Mouse (Mus musculus): ENCODE results near the gene Ak1. TPM values are rescaled to one million over a fixed set of nuclear protein-coding genes. Genes with fewer than 3 reads are reported as not detected.
A peak's percentile ranks its signal among the peaks of the same experiment; 100 is the strongest.

Ak1 gene
- polyA plus RNA-seq, 1 experiment from 2014 or later: 17.8 TPM

GRCm38 (mm10) chr2:32606161-32607142 is 15.1 kb upstream of the Ak1 start:
- Histone ChIP-seq H3K27ac (peak overlapping the region; percentile 89), H3K4me1 (peaks cover 61% of the 10 kb centered on the region), H3K27me3 (ENCODE audit: poor library complexity, severe bottlenecking) (peaks cover 21% of the 10 kb centered on the region), H3K36me3 (replicated peaks) (no peaks in the 10 kb centered on the region), H3K9me3 (no peaks in the 10 kb centered on the region), H3K4me3 (peak overlapping the region; percentile 76)
- 11% methylated on average over 54 of the region's 55 CpGs for WGBS
- peak; percentile 77 for DNase-seq (ENCODE audit: extremely low spot score, low spot score)

GRCm38 (mm10) chr2:32607262-32607947 is 14.2 kb upstream of the Ak1 start:
- H3K36me3 ChIP-seq (replicated peaks): peaks cover 5% of the 10 kb centered on the region; the same call in 1 of the 2 replicates
- H3K9me3 ChIP-seq: no peaks in the 10 kb centered on the region
- 7% methylated on average over 33 of the region's 34 CpGs for WGBS
- H3K27ac ChIP-seq: peak overlapping the region; percentile 89
- peaks cover 60% of the 10 kb centered on the region for H3K4me1 ChIP-seq
- H3K27me3 ChIP-seq (ENCODE audit: poor library complexity, severe bottlenecking): peaks cover 21% of the 10 kb centered on the region
- H3K4me3 ChIP-seq: peak overlapping the region; percentile 76
- peak; percentile 59 for DNase-seq (ENCODE audit: extremely low spot score, low spot score)

- H3K27ac ChIP-seq: peak overlapping the region; percentile 57
- H3K4me1 ChIP-seq: peaks cover 57% of the 10 kb centered on the region
- DNase-seq (ENCODE audit: extremely low spot score, low spot score): peak; percentile 68
- WGBS: 9% methylated on average over 25 of the region's 25 CpGs
- H3K4me3 ChIP-seq: peak overlapping the region; percentile 76
- peaks cover 21% of the 10 kb centered on the region for H3K27me3 ChIP-seq (ENCODE audit: poor library complexity, severe bottlenecking)
- H3K9me3 ChIP-seq: no peaks in the 10 kb centered on the region
- peaks cover 13% of the 10 kb centered on the region for H3K36me3 ChIP-seq (replicated peaks)
Measured at GRCm38 (mm10) chr2:32608141-32608777, 13.3 kb upstream of the Ak1 start.

GRCm38 (mm10) chr2:32608778-32609435 is 12.7 kb upstream of the Ak1 start:
- WGBS: 39% methylated on average over 18 of the region's 18 CpGs
- Histone ChIP-seq H3K27ac (peak overlapping the region; percentile 57; the same call in 1 of the 2 replicates), H3K4me3 (peak overlapping the region; percentile 76), H3K36me3 (replicated peaks) (peaks cover 18% of the 10 kb centered on the region), H3K4me1 (peaks cover 57% of the 10 kb centered on the region), H3K27me3 (ENCODE audit: poor library complexity, severe bottlenecking) (peaks cover 21% of the 10 kb centered on the region), H3K9me3 (no peaks in the 10 kb centered on the region)
- DNase-seq (ENCODE audit: extremely low spot score, low spot score): no peak

- no peak for DNase-seq (ENCODE audit: extremely low spot score, low spot score)
- peaks cover 57% of the 10 kb centered on the region for H3K4me1 ChIP-seq
- peaks cover 32% of the 10 kb centered on the region for H3K36me3 ChIP-seq (replicated peaks)
- peaks cover 21% of the 10 kb centered on the region for H3K27me3 ChIP-seq (ENCODE audit: poor library complexity, severe bottlenecking)
- H3K27ac ChIP-seq: 0 out of 2 replicates have a peak overlapping the region, but pooled peaks have one; percentile 15
- 20% methylated on average over 23 of the region's 23 CpGs for WGBS
- peak overlapping the region; percentile 45 for H3K4me3 ChIP-seq
- H3K9me3 ChIP-seq: no peaks in the 10 kb centered on the region
Measured at GRCm38 (mm10) chr2:32610610-32611229, 10.8 kb upstream of the Ak1 start.

- Histone ChIP-seq H3K4me1 (peaks cover 47% of the 10 kb centered on the region), H3K27me3 (ENCODE audit: poor library complexity, severe bottlenecking) (peaks cover 19% of the 10 kb centered on the region), H3K4me3 (no peak overlapping the region), H3K36me3 (replicated peaks) (peaks cover 41% of the 10 kb centered on the region), H3K27ac (no peak overlapping the region), H3K9me3 (no peaks in the 10 kb centered on the region)
- 66% methylated on average over 26 of the region's 26 CpGs for WGBS
- DNase-seq (ENCODE audit: extremely low spot score, low spot score): no peak
Measured at GRCm38 (mm10) chr2:32612274-32612673, 9.3 kb upstream of the Ak1 start.

GRCm38 (mm10) chr2:32617109-32617508 is 4.4 kb upstream of the Ak1 start:
- Histone ChIP-seq H3K27me3 (ENCODE audit: poor library complexity, severe bottlenecking) (no peaks in the 10 kb centered on the region), H3K9me3 (no peaks in the 10 kb centered on the region), H3K4me3 (no peak overlapping the region), H3K27ac (no peak overlapping the region), H3K4me1 (peaks cover 41% of the 10 kb centered on the region), H3K36me3 (replicated peaks) (peaks cover 59% of the 10 kb centered on the region)
- 97% methylated on average over 1 of the region's 1 CpGs for WGBS
- no peak for DNase-seq (ENCODE audit: extremely low spot score, low spot score)

- peaks cover 40% of the 10 kb centered on the region for H3K4me1 ChIP-seq
- no peak overlapping the region for H3K4me3 ChIP-seq
- no peaks in the 10 kb centered on the region for H3K9me3 ChIP-seq
- no peaks in the 10 kb centered on the region for H3K27me3 ChIP-seq (ENCODE audit: poor library complexity, severe bottlenecking)
- no peak overlapping the region for H3K27ac ChIP-seq
- WGBS: 95% methylated on average over 4 of the region's 4 CpGs
- H3K36me3 ChIP-seq (replicated peaks): peaks cover 54% of the 10 kb centered on the region
- no peak for DNase-seq (ENCODE audit: extremely low spot score, low spot score)
Measured at GRCm38 (mm10) chr2:32617601-32618000, 4.0 kb upstream of the Ak1 start.

GRCm38 (mm10) chr2:32618051-32618450 is 3.5 kb upstream of the Ak1 start:
- no peak overlapping the region for H3K27ac ChIP-seq
- WGBS: 83% methylated on average over 9 of the region's 9 CpGs
- H3K4me1 ChIP-seq: peaks cover 40% of the 10 kb centered on the region
- no peak for DNase-seq (ENCODE audit: extremely low spot score, low spot score)
- no peak overlapping the region for H3K4me3 ChIP-seq
- H3K27me3 ChIP-seq (ENCODE audit: poor library complexity, severe bottlenecking): no peaks in the 10 kb centered on the region
- H3K36me3 ChIP-seq (replicated peaks): peaks cover 50% of the 10 kb centered on the region
- no peaks in the 10 kb centered on the region for H3K9me3 ChIP-seq

GRCm38 (mm10) chr2:32620682-32621516 is 659 bp upstream of the Ak1 start:
- DNase-seq (ENCODE audit: extremely low spot score, low spot score): no peak
- no peak overlapping the region for H3K4me3 ChIP-seq
- no peaks in the 10 kb centered on the region for H3K27me3 ChIP-seq (ENCODE audit: poor library complexity, severe bottlenecking)
- H3K4me1 ChIP-seq: peaks cover 59% of the 10 kb centered on the region
- H3K27ac ChIP-seq: peak overlapping the region; percentile 78
- peaks cover 28% of the 10 kb centered on the region for H3K36me3 ChIP-seq (replicated peaks)
- WGBS: 45% methylated on average over 4 of the region's 4 CpGs
- H3K9me3 ChIP-seq: no peaks in the 10 kb centered on the region

GRCm38 (mm10) chr2:32624111-32624748 is 2.7 kb downstream of the Ak1 start:
- H3K4me3 ChIP-seq: no peak overlapping the region
- H3K4me1 ChIP-seq: peaks cover 79% of the 10 kb centered on the region
- no peaks in the 10 kb centered on the region for H3K9me3 ChIP-seq
- peak overlapping the region; percentile 87 for H3K27ac ChIP-seq
- H3K36me3 ChIP-seq (replicated peaks): peaks cover under 1% of the 10 kb centered on the region; the same call in 1 of the 2 replicates
- 86% methylated on average over 5 of the region's 5 CpGs for WGBS
- no peaks in the 10 kb centered on the region for H3K27me3 ChIP-seq (ENCODE audit: poor library complexity, severe bottlenecking)
- no peak for DNase-seq (ENCODE audit: extremely low spot score, low spot score)
